Mouse (Mus musculus): ENCODE data around the gene Dync1i2.

Dync1i2 gene

DNA sequence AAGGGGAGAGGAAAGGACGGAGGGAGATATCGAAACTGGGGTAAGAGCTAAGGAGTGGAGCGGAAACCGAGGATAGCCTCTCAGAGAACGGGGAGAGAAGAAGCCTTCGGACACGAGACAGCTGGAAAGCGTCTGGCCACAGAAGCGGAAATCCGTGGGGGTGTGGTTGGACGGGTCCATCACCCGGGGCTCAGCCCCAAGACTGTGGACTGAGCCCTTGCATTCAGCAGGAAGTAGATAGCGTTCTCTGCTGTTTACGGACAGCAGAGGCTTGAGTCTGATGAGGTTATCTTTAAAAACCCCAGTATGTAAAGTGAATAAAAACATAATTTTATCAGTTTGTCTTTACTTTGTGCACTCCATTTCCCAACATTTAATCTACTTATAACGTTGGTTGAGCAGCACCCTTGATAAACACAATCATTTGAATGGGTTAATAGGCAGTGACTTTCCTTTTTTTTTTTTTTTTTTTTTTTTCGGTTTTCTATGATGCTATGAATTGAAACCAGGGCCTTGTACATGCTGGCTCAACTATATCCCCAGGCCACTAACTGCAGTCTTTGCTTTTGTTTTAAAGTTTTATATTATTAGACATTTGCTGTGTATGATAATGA lies 7.6 kb upstream of the Dync1i2 start:
- no peak for DNase-seq (ENCODE audit: low spot score in 2 of 2)

- no peak for DNase-seq (ENCODE audit: low spot score in 2 of 2)
These were observed 2.3 kb upstream of the Dync1i2 start for GRCm38 (mm10) chr2:71209041-71209755.

DNA sequence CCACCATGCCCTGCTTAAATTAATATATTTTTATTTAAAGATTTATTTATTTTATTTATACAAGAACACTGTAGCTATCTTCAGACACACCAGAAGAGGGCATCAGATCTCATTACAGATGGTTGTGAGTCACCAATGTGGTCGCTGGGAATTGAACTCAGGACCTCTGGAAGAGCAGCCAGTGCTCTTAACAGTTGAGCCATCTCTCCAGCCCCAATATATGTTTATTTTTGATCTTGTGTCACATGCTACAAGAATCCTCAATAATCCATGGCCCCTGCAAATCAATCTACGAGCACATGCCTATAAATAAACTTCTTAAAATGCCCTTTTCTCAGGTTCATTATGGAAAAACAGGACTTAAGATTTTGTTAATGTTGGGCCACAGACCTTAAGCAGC lies 410 bp upstream of the Dync1i2 start:
- DNase-seq (ENCODE audit: low spot score in 2 of 2): no peak

DNA sequence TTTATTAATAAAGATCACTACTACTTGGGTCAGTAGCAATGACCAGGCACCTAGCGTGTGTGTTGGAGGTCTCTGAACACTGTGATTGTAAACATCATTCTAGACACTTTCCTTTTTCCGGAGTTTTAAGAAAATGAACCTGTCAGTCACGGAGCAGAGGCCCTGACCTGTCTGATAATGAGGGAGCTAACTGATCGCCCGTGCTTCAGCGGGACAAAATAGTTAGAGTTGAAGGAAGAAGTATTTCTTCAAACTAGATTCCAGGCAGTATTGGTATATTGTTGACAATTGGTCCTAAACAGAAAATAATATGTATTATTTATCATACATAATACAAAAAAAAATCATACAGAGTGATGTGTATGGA lies 837 bp downstream of the Dync1i2 start:
- DNase-seq (ENCODE audit: low spot score in 2 of 2): no peak

GRCm38 (mm10) chr2:71221020-71221419 lies 9.5 kb downstream of the Dync1i2 start:
- no peak for DNase-seq (ENCODE audit: low spot score in 2 of 2)

DNA sequence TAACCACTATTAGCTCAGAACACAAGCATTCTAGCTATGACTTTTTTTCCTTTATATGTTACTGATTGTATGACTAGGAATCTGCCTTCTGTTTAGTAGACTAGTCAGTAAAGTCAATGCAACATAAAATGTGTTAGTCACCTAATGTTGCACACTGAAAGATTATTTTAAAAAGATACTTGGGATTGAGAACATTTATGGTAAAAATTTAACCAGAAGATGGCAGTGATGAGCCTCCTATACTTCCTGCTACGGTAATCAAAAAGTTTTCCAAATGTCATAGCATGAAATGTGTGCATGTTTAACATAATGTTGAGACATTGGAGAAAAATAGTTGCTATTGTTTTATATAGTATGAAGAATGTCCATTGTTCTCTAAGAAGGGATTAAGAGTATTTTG lies 15.9 kb downstream of the Dync1i2 start:
- no peak for DNase-seq (ENCODE audit: low spot score in 2 of 2)

DNA sequence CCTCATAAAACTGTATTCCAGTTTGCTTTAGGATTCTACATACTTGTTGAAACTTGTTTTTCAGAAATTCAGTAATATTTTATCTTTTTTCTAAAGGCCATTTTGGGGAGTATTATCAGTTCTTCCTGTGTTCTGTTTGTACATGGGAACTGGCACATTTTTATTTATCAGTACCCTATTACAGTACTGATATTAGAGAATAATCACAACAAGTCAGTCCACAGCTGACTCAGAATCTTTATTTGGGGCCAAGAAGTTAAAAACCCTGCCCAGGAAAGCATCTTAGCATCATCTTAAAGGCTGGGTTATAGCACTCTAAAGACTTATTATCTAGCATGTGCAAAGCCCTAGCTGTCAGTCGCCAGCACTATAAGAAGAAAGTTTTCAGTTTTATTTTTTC lies 18.1 kb downstream of the Dync1i2 start:
- no peak for DNase-seq (ENCODE audit: low spot score in 2 of 2)

DNA sequence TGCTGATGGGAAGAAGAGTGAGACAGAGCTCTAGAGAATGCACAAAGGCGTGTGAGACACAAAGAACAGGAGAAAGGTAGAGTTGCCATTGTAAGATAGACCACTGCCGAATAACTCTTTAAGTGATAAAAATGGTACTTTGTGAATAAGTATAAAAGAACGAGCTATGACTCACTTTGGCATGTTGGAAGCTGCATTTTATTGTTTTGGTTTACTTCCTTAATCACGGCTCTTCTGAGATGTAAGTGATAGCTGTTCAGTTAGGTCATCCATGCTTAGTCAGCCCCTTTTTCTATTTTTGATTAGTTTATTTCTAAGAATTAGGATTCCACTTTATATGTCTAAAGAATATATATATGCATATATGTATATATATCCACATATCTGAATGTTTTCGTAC lies 20.4 kb downstream of the Dync1i2 start:
- DNase-seq (ENCODE audit: low spot score in 2 of 2): no peak

- no peak for DNase-seq (ENCODE audit: low spot score in 2 of 2)
These were observed 21.5 kb downstream of the Dync1i2 start for GRCm38 (mm10) chr2:71232976-71233375.

DNA sequence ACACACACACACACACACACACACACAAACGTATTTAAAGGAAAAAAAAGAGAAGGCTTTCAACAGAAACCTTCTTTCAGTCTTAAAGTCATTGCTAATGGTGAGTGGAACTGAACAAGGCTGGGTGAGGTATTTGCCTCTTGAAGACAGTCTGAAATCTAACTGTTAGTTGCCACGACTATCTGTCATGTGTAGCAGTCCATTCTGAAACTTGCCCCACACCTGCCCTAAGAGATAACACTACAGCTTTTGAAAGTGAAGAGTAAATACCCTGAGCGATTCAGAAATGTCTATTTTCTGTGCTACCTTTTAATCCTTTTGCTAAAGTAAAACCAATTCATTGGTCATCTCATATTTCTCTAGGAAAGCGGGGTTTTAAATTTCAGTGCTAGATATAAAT lies 23.9 kb downstream of the Dync1i2 start:
- DNase-seq (ENCODE audit: low spot score in 2 of 2): no peak

DNA sequence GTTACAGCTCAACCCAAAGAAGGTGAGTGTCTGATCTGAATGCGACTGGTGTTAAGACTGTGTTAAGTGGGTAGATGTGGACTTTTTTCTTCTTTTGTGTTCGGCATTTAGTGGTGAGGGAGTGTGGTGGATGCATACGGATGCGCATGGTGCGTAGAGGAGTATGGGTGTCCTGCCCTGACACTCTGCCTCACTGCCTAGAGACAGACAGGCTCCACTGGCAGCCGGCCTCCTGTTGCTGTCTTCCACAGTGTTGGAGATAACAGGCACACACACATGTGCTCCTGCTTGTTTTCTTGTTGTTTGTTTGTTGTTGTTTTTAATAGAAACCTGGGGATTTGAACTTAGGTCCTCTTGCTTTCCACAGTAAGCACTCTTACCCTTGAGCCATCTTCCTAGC lies 24.5 kb downstream of the Dync1i2 start:
- no peak for DNase-seq (ENCODE audit: low spot score in 2 of 2)

GRCm38 (mm10) chr2:71241505-71241904 lies 30.0 kb downstream of the Dync1i2 start:
- DNase-seq (ENCODE audit: low spot score in 2 of 2): no peak

DNA sequence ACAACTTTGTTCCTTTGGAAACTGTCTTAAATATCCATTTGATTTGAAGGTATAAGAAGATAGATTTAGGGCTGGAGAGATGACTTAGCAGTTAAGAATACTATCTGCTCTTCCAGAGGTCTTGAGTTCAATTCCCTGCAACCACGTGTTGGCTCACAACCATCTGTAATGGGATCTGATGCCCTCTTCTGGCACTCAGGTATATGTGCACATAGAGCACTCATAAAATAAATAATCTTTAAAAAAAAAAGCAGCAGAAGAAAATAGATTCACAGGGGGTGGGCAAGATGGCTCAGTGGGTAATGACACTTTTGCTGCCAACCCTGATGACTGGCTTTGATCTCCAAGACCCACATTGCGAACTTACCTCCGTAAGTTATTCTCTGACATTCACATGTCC lies 30.7 kb downstream of the Dync1i2 start:
- no peak for DNase-seq (ENCODE audit: low spot score in 2 of 2)

- DNase-seq (ENCODE audit: low spot score in 2 of 2): no peak
These were observed 31.7 kb downstream of the Dync1i2 start for GRCm38 (mm10) chr2:71243058-71243672.

DNA sequence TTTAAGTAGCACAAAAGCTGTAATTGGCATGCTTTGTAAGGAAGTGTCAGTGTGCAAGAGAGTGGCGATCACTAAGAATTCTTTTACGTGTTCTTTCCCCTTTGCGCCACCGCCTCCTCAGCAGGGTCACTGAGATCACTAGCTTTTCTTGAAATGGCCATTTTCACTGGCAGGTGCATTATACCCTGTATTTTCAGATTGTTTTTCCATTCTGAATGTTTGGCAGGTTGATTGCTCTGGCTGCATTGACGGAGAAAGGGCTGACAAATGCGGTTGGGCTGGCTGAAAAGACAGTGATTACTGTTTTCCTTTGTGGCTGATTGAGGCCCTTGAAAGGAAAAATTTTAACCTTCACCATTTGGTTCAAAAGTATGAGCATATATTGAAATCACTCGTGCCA lies 33.3 kb downstream of the Dync1i2 start:
- DNase-seq (ENCODE audit: low spot score in 2 of 2): no peak

DNA sequence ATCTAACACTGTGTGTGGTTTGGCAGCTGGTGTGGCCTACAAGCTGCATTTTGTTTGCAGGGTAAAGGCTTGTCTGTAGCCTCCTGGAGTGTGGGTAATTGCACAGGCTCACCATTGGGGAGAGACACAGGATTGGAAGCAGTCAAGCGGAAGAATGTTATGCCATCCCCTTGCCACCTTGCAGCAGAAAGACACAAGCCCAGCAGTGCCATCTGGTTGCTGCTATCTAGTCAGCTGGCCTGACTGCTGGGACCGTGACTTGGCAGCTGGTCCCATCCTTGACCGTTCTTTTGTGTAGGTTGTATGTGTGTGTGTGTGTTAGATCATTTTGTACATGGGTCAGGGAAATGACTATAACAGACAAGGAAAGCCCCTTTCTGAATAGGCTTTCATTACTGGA lies 33.9 kb downstream of the Dync1i2 start:
- peak; percentile 32 to 38 for DNase-seq (ENCODE audit: low spot score in 2 of 2)

DNA sequence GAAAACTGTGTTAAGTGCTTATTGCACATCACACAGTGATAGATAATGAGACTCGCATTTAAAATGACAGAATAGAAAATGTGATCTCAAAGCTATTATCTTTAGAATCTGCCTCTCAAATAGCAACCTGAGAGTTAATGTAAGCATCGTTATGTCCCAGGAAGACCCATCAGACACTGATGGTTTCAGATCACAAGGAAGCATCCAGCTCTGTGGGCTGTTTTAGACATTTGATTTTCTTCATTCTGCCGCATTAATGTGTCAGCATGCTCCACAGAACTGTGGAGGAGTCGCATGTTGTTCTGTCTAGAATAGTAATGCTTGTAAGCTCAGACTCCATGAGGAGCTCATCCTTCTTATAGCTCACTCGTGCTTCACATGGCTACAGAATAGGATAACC lies 34.6 kb downstream of the Dync1i2 start:
- DNase-seq (ENCODE audit: low spot score in 2 of 2): no peak

GRCm38 (mm10) chr2:71248071-71248470 lies 36.6 kb downstream of the Dync1i2 start:
- no peak for DNase-seq (ENCODE audit: low spot score in 2 of 2)

- DNase-seq (ENCODE audit: low spot score in 2 of 2): no peak
These were observed 39.3 kb downstream of the Dync1i2 start for GRCm38 (mm10) chr2:71250841-71251240.

DNA sequence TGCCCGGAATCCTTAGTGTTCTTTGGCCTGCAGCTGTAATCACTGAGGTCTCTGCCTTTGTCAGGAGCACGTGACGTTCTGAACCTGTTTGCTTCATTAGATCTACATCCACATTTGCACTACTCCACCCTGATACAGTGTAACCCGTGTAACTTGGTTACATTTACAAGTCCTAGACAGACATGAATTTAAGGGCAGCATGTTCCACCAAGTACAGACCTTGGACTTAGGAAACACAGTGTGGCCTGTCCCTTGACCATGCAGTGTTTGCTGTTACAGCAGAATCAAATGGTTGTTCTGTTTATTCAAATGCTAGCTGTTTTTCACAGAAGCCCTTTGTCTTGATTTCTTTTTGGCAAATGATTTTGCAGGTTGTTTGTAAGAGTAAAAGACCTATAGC lies 43.3 kb downstream of the Dync1i2 start:
- no peak for DNase-seq (ENCODE audit: low spot score in 2 of 2)

GRCm38 (mm10) chr2:71256581-71256980 lies 45.1 kb downstream of the Dync1i2 start:
- DNase-seq (ENCODE audit: low spot score in 2 of 2): no peak

DNA sequence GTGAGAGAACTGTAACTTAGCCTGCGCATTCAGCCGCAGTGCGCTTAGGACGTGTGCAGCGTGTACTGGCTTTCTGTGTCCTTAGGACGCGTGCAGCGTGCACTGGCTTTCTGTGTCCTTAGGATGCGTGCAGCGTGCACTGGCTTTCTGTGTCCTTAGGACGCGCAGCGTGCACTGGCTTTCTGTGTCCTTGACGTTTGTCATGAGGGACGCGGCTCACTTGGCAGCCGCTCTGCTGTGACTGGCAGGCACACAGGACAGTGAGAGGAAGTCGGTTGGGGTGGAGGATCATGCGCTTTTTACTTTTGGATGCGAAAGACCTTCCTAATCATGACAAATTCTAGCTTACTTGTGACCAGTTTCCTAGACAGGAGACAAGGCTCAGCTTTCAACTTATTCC lies 53.1 kb downstream of the Dync1i2 start:
- DNase-seq (ENCODE audit: low spot score in 2 of 2): no peak

DNA sequence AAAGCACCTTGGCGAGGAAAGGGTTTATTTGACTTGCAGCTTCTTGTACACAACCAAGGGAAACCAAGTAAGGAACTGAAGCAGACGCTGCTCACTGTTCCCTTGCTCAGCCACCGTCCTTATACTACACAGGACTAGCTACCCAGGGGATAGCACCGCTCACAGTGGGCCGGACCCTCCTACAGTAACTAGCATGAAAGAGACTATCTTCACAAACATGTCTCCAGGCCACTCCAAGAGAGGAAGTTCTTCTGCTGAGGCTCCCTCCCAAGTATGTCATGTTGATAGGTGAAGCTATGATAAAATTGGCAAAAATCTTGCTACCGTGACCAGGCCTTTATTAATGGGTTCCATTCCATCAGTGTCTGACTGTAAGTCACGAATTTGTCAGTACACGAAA lies 57.2 kb downstream of the Dync1i2 start:
- no peak for DNase-seq (ENCODE audit: low spot score in 2 of 2)
